Mouse (Mus musculus) thymus, postnatal 14 days (tissue): ENCODE measurements at regions not wholly inside any gene's neighbourhood (a gene's known extent, or its start where the extent isn't known, plus 50 kb on each side); places are given as distances from the start of the nearest gene placed in this dataset.
A peak's percentile ranks its signal among the peaks of the same experiment; 100 is the strongest.

Source experiments
- DNase-seq: peaks from one replicate; pipeline ENCODE4 v3.0.0; 2021

GRCm38 (mm10) chr3:149496829-149497471 is 506.6 kb upstream of the Adgrl2 start:
- no peak for DNase-seq

- DNase-seq, result no peak
These were observed 505.8 kb upstream of the Adgrl2 start for GRCm38 (mm10) chr3:149496122-149496521.

GRCm38 (mm10) chr3:149488147-149488546 is 497.8 kb upstream of the Adgrl2 start:
- DNase-seq, result no peak

GRCm38 (mm10) chr3:149485406-149485805 is 495.1 kb upstream of the Adgrl2 start:
- DNase-seq, result peak; percentile 37

GRCm38 (mm10) chr3:149484319-149484718 is 494.0 kb upstream of the Adgrl2 start:
- DNase-seq, result no peak

GRCm38 (mm10) chr3:149476151-149476550 is 485.8 kb upstream of the Adgrl2 start:
- DNase-seq, result no peak

GRCm38 (mm10) chr3:149466973-149467372 is 476.6 kb upstream of the Adgrl2 start:
- no peak for DNase-seq

GRCm38 (mm10) chr3:149464603-149465002 is 474.2 kb upstream of the Adgrl2 start:
- DNase-seq, result no peak

GRCm38 (mm10) chr3:149462121-149462541 is 471.8 kb upstream of the Adgrl2 start:
- DNase-seq, result no peak

- no peak for DNase-seq
These were observed 471.3 kb upstream of the Adgrl2 start for GRCm38 (mm10) chr3:149461613-149462012.

- no peak for DNase-seq
These were observed 459.0 kb upstream of the Adgrl2 start for GRCm38 (mm10) chr3:149449376-149449775.

- DNase-seq, result no peak
These were observed 455.7 kb upstream of the Adgrl2 start for GRCm38 (mm10) chr3:149445991-149446564.

GRCm38 (mm10) chr3:149444854-149445577 is 454.7 kb upstream of the Adgrl2 start:
- no peak for DNase-seq

- no peak for DNase-seq
These were observed 454.0 kb upstream of the Adgrl2 start for GRCm38 (mm10) chr3:149444377-149444776.

GRCm38 (mm10) chr3:149441227-149441626 is 450.9 kb upstream of the Adgrl2 start:
- no peak for DNase-seq

GRCm38 (mm10) chr3:149437763-149438162 is 447.4 kb upstream of the Adgrl2 start:
- no peak for DNase-seq

GRCm38 (mm10) chr3:149436944-149437343 is 446.6 kb upstream of the Adgrl2 start:
- no peak for DNase-seq

- no peak for DNase-seq
These were observed 446.1 kb upstream of the Adgrl2 start for GRCm38 (mm10) chr3:149436420-149436819.

GRCm38 (mm10) chr3:149431795-149432194 is 441.4 kb upstream of the Adgrl2 start:
- no peak for DNase-seq

- no peak for DNase-seq
These were observed 435.8 kb upstream of the Adgrl2 start for GRCm38 (mm10) chr3:149426023-149426759.

- no peak for DNase-seq
These were observed 434.0 kb upstream of the Adgrl2 start for GRCm38 (mm10) chr3:149424306-149424705.

- DNase-seq, result no peak
These were observed 433.1 kb upstream of the Adgrl2 start for GRCm38 (mm10) chr3:149423491-149423890.

GRCm38 (mm10) chr3:149415081-149415480 is 424.7 kb upstream of the Adgrl2 start:
- DNase-seq, result no peak
